Mouse (Mus musculus): ENCODE data around the gene Manea. TPM values are rescaled to one million over a fixed set of nuclear protein-coding genes. Genes with fewer than 3 reads are reported as not detected.
"Not testable (repeated sequence)": the region's sequence is repeated elsewhere in the genome, so short reads cannot be mapped to it uniquely, and the experiment has no call there.

Gene Manea
- polyA plus RNA-seq, 1 experiment from 2014 or later: 14.3 TPM

DNA sequence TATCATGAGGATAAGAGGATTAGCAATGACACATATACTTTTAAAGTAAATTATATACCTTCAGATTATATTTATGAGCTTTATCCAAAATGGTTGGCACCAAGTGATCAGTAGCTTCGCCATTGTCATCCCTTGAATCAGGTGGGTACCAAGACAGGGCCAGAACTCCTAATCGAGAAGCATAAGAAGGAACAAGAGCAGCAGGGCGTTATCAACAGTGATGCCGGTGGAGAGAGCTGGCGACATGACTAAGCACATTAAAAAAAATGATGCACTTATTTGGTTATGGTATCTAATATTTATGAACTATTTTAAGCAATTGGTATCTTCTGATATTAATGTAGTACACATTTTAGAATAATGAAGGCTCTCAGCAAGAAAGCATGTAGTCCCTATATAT, 10.1 kb downstream of the Manea start:
- Histone ChIP-seq H3K4me3 (ENCODE audit: low read depth, low read length) (no peak overlapping the region), H3K9ac (replicated peaks; ENCODE audit: low read depth, low read length) (no peak overlapping the region), H3K4me1 (ENCODE audit: control insufficient read depth, insufficient read depth, low read length) (no peaks in the 10 kb centered on the region), H3K27me3 (ENCODE audit: control insufficient read depth, insufficient read depth, low read length) (no peaks in the 10 kb centered on the region), H3K4me2 (replicated peaks; ENCODE audit: low read depth, low read length) (no peak overlapping the region), H3K27ac (ENCODE audit: low read length) (no peak overlapping the region), H3K36me3 (ENCODE audit: control insufficient read depth, insufficient read depth, low read length) (no peaks in the 10 kb centered on the region), H3K9me3 (ENCODE audit: control insufficient read depth, low read depth, low read length) (no peaks in the 10 kb centered on the region)
- 92% methylated on average over 5 of the region's 5 CpGs for WGBS
- ATAC-seq (ENCODE audit: insufficient number of reproducible peaks, insufficient read depth, low FRiP score, low read depth): no peak

DNA sequence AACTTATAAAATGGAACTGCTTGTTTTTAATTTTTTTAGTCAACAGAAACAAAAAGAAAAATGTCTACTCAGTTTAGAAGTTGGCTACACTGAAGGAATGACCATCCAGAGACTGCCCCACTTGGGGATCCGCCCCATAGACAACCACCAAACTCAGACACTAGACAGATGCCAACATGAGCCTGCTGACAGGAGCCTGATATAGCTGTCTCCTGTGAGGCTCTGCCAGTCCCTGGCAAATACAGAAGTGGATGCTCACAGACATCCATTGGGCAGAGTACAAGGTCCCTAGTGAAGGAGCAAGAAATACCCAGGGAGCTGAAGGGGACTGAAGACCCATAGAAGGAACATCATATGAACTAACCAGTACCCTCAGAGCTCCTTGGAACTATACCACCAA, 42.0 kb downstream of the Manea start:
- H3K4me1 ChIP-seq (ENCODE audit: control insufficient read depth, insufficient read depth, low read length); H3K9ac ChIP-seq (replicated peaks; ENCODE audit: low read depth, low read length): not testable (repeated sequence)
- 83% methylated on average over 1 of the region's 1 CpGs for WGBS

GRCm38 (mm10) chr4:26277112-26277716, 69.5 kb downstream of the Manea start:
- no peaks in the 10 kb centered on the region for H3K36me3 ChIP-seq (ENCODE audit: control insufficient read depth, insufficient read depth, low read length)
- H3K9ac ChIP-seq (replicated peaks; ENCODE audit: low read depth, low read length): no peak overlapping the region
- no peaks in the 10 kb centered on the region for H3K9me3 ChIP-seq (ENCODE audit: control insufficient read depth, low read depth, low read length)
- ATAC-seq (ENCODE audit: insufficient number of reproducible peaks, insufficient read depth, low FRiP score, low read depth): no peak
- H3K27ac ChIP-seq (ENCODE audit: low read length): no peak overlapping the region
- H3K4me2 ChIP-seq (replicated peaks; ENCODE audit: low read depth, low read length): no peak overlapping the region
- H3K27me3 ChIP-seq (ENCODE audit: control insufficient read depth, insufficient read depth, low read length): no peaks in the 10 kb centered on the region
- WGBS: 25% methylated on average over 1 of the region's 1 CpGs
- H3K4me3 ChIP-seq (ENCODE audit: low read depth, low read length): no peak overlapping the region
- H3K4me1 ChIP-seq (ENCODE audit: control insufficient read depth, insufficient read depth, low read length): no peaks in the 10 kb centered on the region

More for the DNA sequence above, 42.0 kb downstream of the Manea start:
- H3K9me3 ChIP-seq (ENCODE audit: control insufficient read depth, low read depth, low read length); H3K27ac ChIP-seq (ENCODE audit: low read length); H3K4me2 ChIP-seq (replicated peaks; ENCODE audit: low read depth, low read length); H3K27me3 ChIP-seq (ENCODE audit: control insufficient read depth, insufficient read depth, low read length); H3K36me3 ChIP-seq (ENCODE audit: control insufficient read depth, insufficient read depth, low read length); H3K4me3 ChIP-seq (ENCODE audit: low read depth, low read length); ATAC-seq (ENCODE audit: insufficient number of reproducible peaks, insufficient read depth, low FRiP score, low read depth): not testable (repeated sequence)

DNA sequence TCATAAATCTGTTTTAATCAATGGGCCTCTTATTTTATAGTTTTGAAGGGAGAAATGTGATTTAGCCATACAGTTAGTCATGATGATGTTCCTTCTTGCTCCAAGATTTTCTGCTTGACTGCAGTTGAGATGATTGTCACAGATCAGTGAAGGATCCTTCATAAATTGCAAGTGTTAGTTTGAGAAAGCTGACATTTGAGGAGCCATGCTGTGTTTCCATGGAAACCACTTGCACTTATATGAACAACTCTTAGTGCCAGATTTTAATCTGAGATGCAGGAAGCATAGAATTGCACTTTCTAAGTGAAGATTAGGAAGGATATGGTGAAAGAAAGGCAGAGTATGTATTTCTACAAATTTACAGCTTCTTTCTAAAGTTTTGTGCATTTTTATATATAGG, 70.4 kb downstream of the Manea start:
- ATAC-seq (ENCODE audit: insufficient number of reproducible peaks, insufficient read depth, low FRiP score, low read depth): no peak
- H3K4me3 ChIP-seq (ENCODE audit: low read depth, low read length): no peak overlapping the region
- no peaks in the 10 kb centered on the region for H3K27me3 ChIP-seq (ENCODE audit: control insufficient read depth, insufficient read depth, low read length)

DNA sequence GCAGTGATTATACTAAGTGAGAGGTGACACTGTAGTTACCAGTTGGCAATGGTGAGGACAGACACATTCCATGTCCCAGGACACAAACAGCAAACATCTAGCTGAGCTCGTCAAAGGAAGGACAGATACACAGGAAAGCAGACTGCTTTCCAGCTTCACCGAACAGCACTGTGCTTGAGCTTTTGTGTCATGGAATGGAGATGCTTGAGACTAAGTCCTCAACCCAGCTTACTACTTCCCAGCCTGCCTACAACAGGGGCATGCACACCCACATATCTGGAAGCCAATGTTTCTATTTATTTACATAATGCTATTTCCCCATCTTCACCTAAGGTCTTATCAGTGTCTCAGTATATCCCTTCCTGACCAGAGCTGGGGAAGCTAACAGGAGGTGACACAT, 70.9 kb downstream of the Manea start:
- no peaks in the 10 kb centered on the region for H3K36me3 ChIP-seq (ENCODE audit: control insufficient read depth, insufficient read depth, low read length)
- H3K9ac ChIP-seq (replicated peaks; ENCODE audit: low read depth, low read length): no peak overlapping the region
- no peaks in the 10 kb centered on the region for H3K9me3 ChIP-seq (ENCODE audit: control insufficient read depth, low read depth, low read length)
- H3K27ac ChIP-seq (ENCODE audit: low read length): no peak overlapping the region
- no peak for ATAC-seq (ENCODE audit: insufficient number of reproducible peaks, insufficient read depth, low FRiP score, low read depth)
- no peaks in the 10 kb centered on the region for H3K27me3 ChIP-seq (ENCODE audit: control insufficient read depth, insufficient read depth, low read length)
- 81% methylated on average over 2 of the region's 2 CpGs for WGBS
- no peak overlapping the region for H3K4me3 ChIP-seq (ENCODE audit: low read depth, low read length)
- H3K4me1 ChIP-seq (ENCODE audit: control insufficient read depth, insufficient read depth, low read length): no peaks in the 10 kb centered on the region
- no peak overlapping the region for H3K4me2 ChIP-seq (replicated peaks; ENCODE audit: low read depth, low read length)

More for the DNA sequence above, 70.4 kb downstream of the Manea start:
- no peaks in the 10 kb centered on the region for H3K4me1 ChIP-seq (ENCODE audit: control insufficient read depth, insufficient read depth, low read length)
- no peak overlapping the region for H3K27ac ChIP-seq (ENCODE audit: low read length)
- no peaks in the 10 kb centered on the region for H3K9me3 ChIP-seq (ENCODE audit: control insufficient read depth, low read depth, low read length)
- H3K4me2 ChIP-seq (replicated peaks; ENCODE audit: low read depth, low read length): no peak overlapping the region
- H3K9ac ChIP-seq (replicated peaks; ENCODE audit: low read depth, low read length): no peak overlapping the region
- no peaks in the 10 kb centered on the region for H3K36me3 ChIP-seq (ENCODE audit: control insufficient read depth, insufficient read depth, low read length)
